Mouse (Mus musculus) G1E (cell line): Measurements from ENCODE around the gene Tagln3.

Source experiments
- CTCF ChIP-seq: IDR thresholded peaks from 2 replicates; pipeline ENCODE4 v1.5.1; 2012; ENCODE audit warnings: low read depth, low read length, inconsistent platforms, mixed read lengths
- GATA1 ChIP-seq: IDR thresholded peaks from 2 replicates; pipeline ENCODE4 v1.6.1; 2012; ENCODE audit warnings: borderline replicate concordance, low read length, inconsistent platforms, mixed read lengths
- GATA2 ChIP-seq: IDR thresholded peaks from 2 replicates; pipeline ENCODE4 v1.6.1; 2012; ENCODE audit warnings: low read depth, low read length, inconsistent platforms, borderline replicate concordance
- POLR2AphosphoS5 ChIP-seq: IDR thresholded peaks from 2 replicates; pipeline ENCODE4 v1.6.1; 2012; ENCODE audit warnings: low read depth, low read length, inconsistent platforms; ENCODE audit not compliant: insufficient replicate concordance
- TAL1 ChIP-seq: conservative IDR thresholded peaks from 2 replicates; pipeline ENCODE4 v1.6.1; 2012; ENCODE audit warnings: low read depth, low read length, inconsistent platforms, mixed read lengths

DNA sequence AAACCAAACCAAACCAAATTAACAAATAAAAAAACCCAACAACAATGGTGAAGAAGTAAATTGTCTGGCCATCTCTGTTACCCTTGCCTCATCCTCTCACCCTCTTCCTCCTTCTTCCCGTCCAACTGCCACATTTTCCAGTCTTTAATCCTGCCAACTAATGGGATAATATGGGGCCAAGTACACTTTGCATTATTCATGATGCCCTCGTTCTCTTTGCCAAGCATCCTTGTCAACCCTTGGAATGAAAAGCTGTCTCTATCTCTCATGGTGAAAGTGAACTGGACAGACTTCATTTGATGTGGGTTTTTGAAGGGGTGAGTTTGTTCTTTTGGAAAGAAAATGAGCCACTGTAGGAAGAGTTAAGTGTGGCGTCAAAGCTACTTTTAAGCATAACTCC, 31.6 kb downstream of the Tagln3 start:
- TF ChIP-seq TAL1 = no peak
- TF ChIP-seq CTCF = no peak
- TF ChIP-seq GATA1 = no peak
- no peak for TF ChIP-seq POLR2AphosphoS5
- no peak for TF ChIP-seq GATA2
